Mouse (Mus musculus) cerebellum, postnatal 10 days (tissue): ENCODE data around the gene Ano8.

Source experiments
- DNase-seq, 2 experiments: peaks; one replicate each; pipeline ENCODE4 v3.0.0; 2021; ENCODE audit warnings: mixed read lengths in 2 of 2

The Ano8 gene

GRCm38 (mm10) chr8:71485142-71486135, at the start of gene Ano8:
Gene Ano8, minus strand, starts transcription at chr8:71485963.
- DNase-seq, result peak; percentile 93 to 94

GRCm38 (mm10) chr8:71534263-71534810, 48.6 kb upstream of the Ano8 start:
- no peak for DNase-seq

GRCm38 (mm10) chr8:71530735-71531467, 45.1 kb upstream of the Ano8 start:
- peak; percentile 70 to 74 for DNase-seq

GRCm38 (mm10) chr8:71528362-71529073, 42.8 kb upstream of the Ano8 start:
- no peak for DNase-seq

GRCm38 (mm10) chr8:71527162-71527870, 41.6 kb upstream of the Ano8 start:
- DNase-seq, result no peak

GRCm38 (mm10) chr8:71526272-71526671, 40.5 kb upstream of the Ano8 start:
- no peak for DNase-seq

GRCm38 (mm10) chr8:71525226-71526050, 39.7 kb upstream of the Ano8 start, which contains the start of gene Ccdc194:
Gene Ccdc194, minus strand, starts transcription at chr8:71525711.
- DNase-seq, result no peak

- peak; percentile 95 to 96 for DNase-seq
Measured at GRCm38 (mm10) chr8:71521634-71522033, 35.9 kb upstream of the Ano8 start.

GRCm38 (mm10) chr8:71519037-71519825, 33.5 kb upstream of the Ano8 start:
- peak; percentile 75 to 79 for DNase-seq

GRCm38 (mm10) chr8:71516786-71517185, 31.0 kb upstream of the Ano8 start:
- no peak for DNase-seq

GRCm38 (mm10) chr8:71515043-71515442, 29.3 kb upstream of the Ano8 start:
- no peak for DNase-seq

- DNase-seq, result no peak
Measured at GRCm38 (mm10) chr8:71513018-71513754, 27.4 kb upstream of the Ano8 start.

GRCm38 (mm10) chr8:71511644-71512043, 25.9 kb upstream of the Ano8 start, which contains the start of gene Plvap:
Gene Plvap, minus strand, starts transcription at chr8:71511752.
- no peak for DNase-seq

GRCm38 (mm10) chr8:71509316-71509715, 23.6 kb upstream of the Ano8 start:
- DNase-seq, result no peak

GRCm38 (mm10) chr8:71507589-71508104, 21.9 kb upstream of the Ano8 start:
- peak; percentile 79 to 84 for DNase-seq

- DNase-seq, result peak; percentile 72 to 82
Measured at GRCm38 (mm10) chr8:71505979-71506378, 20.2 kb upstream of the Ano8 start.

GRCm38 (mm10) chr8:71505326-71505725, 19.6 kb upstream of the Ano8 start:
- peak in 1 of 2 experiments; percentile 5 for DNase-seq

GRCm38 (mm10) chr8:71504349-71504748, 18.6 kb upstream of the Ano8 start:
- DNase-seq, result no peak
